Mouse (Mus musculus) adrenal gland, adult 2 months (tissue): ENCODE measurements around the gene 1500009C09Rik. TPM values are rescaled to one million over a fixed set of nuclear protein-coding genes. Genes with fewer than 3 reads are reported as not detected.
A peak's percentile ranks its signal among the peaks of the same experiment; 100 is the strongest.

Source experiments
- DNase-seq: peaks from one replicate; pipeline ENCODE4 v3.0.0; 2021
- polyA plus RNA-seq: library from polyadenylated mRNA; depleted of rRNA; stranded (reverse); fragments of >200 nt; gene quantifications from 2 replicates; pipeline ENCODE4 v1.2.3, GENCODE M21; 2012
- total RNA-seq, 2 experiments: library from RNA; stranded (reverse); gene quantifications; 2 replicates each; pipeline ENCODE4 v1.2.3; 2021

1500009C09Rik gene
- total and polyA plus RNA-seq, 3 experiments = 0.26 to 0.32 (median 0.31) TPM

GRCm38 (mm10) chr15:82247131-82247776 lies 4.9 kb upstream of the 1500009C09Rik start:
- DNase-seq = peak; percentile 85

- DNase-seq = no peak
These were observed 618 bp upstream of the 1500009C09Rik start for GRCm38 (mm10) chr15:82251579-82251978.

GRCm38 (mm10) chr15:82255248-82255647 lies 3.1 kb downstream of the 1500009C09Rik start:
- no peak for DNase-seq

- DNase-seq = no peak
These were observed 3.8 kb downstream of the 1500009C09Rik start for GRCm38 (mm10) chr15:82255944-82256383.

GRCm38 (mm10) chr15:82259510-82259909 lies 7.3 kb downstream of the 1500009C09Rik start:
- peak; percentile 41 for DNase-seq

GRCm38 (mm10) chr15:82266356-82266755 lies 14.2 kb downstream of the 1500009C09Rik start:
- DNase-seq = peak; percentile 36

GRCm38 (mm10) chr15:82268185-82268584 lies 16.0 kb downstream of the 1500009C09Rik start:
- DNase-seq = no peak

GRCm38 (mm10) chr15:82268783-82269182 lies 16.6 kb downstream of the 1500009C09Rik start:
- DNase-seq = no peak

GRCm38 (mm10) chr15:82271201-82271600 lies 19.0 kb downstream of the 1500009C09Rik start:
- DNase-seq = peak; percentile 68

- no peak for DNase-seq
These were observed 20.1 kb downstream of the 1500009C09Rik start for GRCm38 (mm10) chr15:82272295-82272694.

- no peak for DNase-seq
These were observed 22.4 kb downstream of the 1500009C09Rik start, which contains the start of gene Sept3 for GRCm38 (mm10) chr15:82274593-82274926. Gene Sept3, plus strand, starts transcription at chr15:82274893.

GRCm38 (mm10) chr15:82274927-82275901 lies 23.0 kb downstream of the 1500009C09Rik start:
- peak; percentile 72 for DNase-seq

GRCm38 (mm10) chr15:82277591-82277990 lies 25.4 kb downstream of the 1500009C09Rik start:
- DNase-seq = no peak

GRCm38 (mm10) chr15:82280638-82281037 lies 28.4 kb downstream of the 1500009C09Rik start:
- DNase-seq = no peak

GRCm38 (mm10) chr15:82286157-82286556 lies 34.0 kb downstream of the 1500009C09Rik start:
- no peak for DNase-seq

GRCm38 (mm10) chr15:82290252-82290651 lies 38.1 kb downstream of the 1500009C09Rik start:
- no peak for DNase-seq

GRCm38 (mm10) chr15:82292851-82293250 lies 40.7 kb downstream of the 1500009C09Rik start:
- DNase-seq = no peak

- no peak for DNase-seq
These were observed 41.1 kb downstream of the 1500009C09Rik start for GRCm38 (mm10) chr15:82293271-82293711.

GRCm38 (mm10) chr15:82294059-82294458 lies 41.9 kb downstream of the 1500009C09Rik start:
- no peak for DNase-seq

- DNase-seq = no peak
These were observed 46.8 kb downstream of the 1500009C09Rik start, which contains the start of gene Wbp2nl for GRCm38 (mm10) chr15:82298764-82299561. Gene Wbp2nl, plus strand, starts transcription at chr15:82298954.

GRCm38 (mm10) chr15:82307107-82307506 lies 54.9 kb downstream of the 1500009C09Rik start:
- no peak for DNase-seq

- DNase-seq = no peak
These were observed 56.2 kb downstream of the 1500009C09Rik start for GRCm38 (mm10) chr15:82308416-82308815.
